Comparison of ENCODE assay signal across 8 mouse cellular contexts in genomic region chr4:9016504-9017040, GRCm38 (mm10).
DNase-seq lines count a peak whose midpoint lies in the region; ATAC-seq and TF ChIP-seq lines count a peak whose summit lies in the region.
"Had no signal": no experiment of that assay in that cellular context is flagged by ENCODE, and none has a peak within 500 bp of the region (broad histone marks: within the 10 kb centered on the region; RNA-seq: fewer than 3 reads in every experiment).

No protein-coding gene starts in this region.

- ATAC-seq in heart, embryonic 13.5 days (ENCODE audit: extremely low read depth, insufficient number of reproducible peaks, low FRiP score, low TSS enrichment) = no peak
- no peak for ATAC-seq in hindbrain, embryonic 16.5 days

- DNase-seq in heart, postnatal 14 days = no peak
- DNase-seq in R1 (ENCODE audit: low read depth, low spot score) = peak; percentile 15
- DNase-seq in cerebellum, adult 2 months = peak; percentile 34 to 41
- no peak for DNase-seq in adrenal gland, postnatal 25 days
- DNase-seq in left cerebral cortex, adult 8-10 months (ENCODE audit: low spot score in 2 of 2) = no peak

- no peak overlapping the region for H3K4me3 ChIP-seq in heart, embryonic 13.5 days
- no peak overlapping the region for H3K4me3 ChIP-seq in cerebellum, adult 2 months (replicated peaks; ENCODE audit: insufficient read depth, low read depth, low read length)
- no peak overlapping the region for H3K4me3 ChIP-seq in hindbrain, embryonic 16.5 days (ENCODE audit: low read length)
- H3K4me3 ChIP-seq: embryonic facial prominence, embryonic 13.5 days had no signal

- no peaks in the 10 kb centered on the region for H3K9me3 ChIP-seq in heart, embryonic 13.5 days
- H3K9me3 ChIP-seq in hindbrain, embryonic 16.5 days (ENCODE audit: control insufficient read depth, low read length) = no peaks in the 10 kb centered on the region
- H3K9me3 ChIP-seq: embryonic facial prominence, embryonic 13.5 days had no signal

- H3K27me3 ChIP-seq in heart, embryonic 13.5 days (replicated peaks) = no peaks in the 10 kb centered on the region
- no peaks in the 10 kb centered on the region for H3K27me3 ChIP-seq in cerebellum, adult 2 months (ENCODE audit: control insufficient read depth, insufficient read depth, low read length)
- no peaks in the 10 kb centered on the region for H3K27me3 ChIP-seq in hindbrain, embryonic 16.5 days (replicated peaks; ENCODE audit: control insufficient read depth, insufficient read depth, low read length)

- no peak for TF ChIP-seq POLR2A in cerebellum, adult 2 months (IDR thresholded peaks at IDR 0.05; ENCODE audit: borderline replicate concordance, insufficient read depth, low read length)

- H3K9ac ChIP-seq in heart, embryonic 13.5 days = no peak overlapping the region; the same call in 1 of the 2 replicates
- 0 out of 2 replicates have a peak overlapping the region, but pooled peaks have one; percentile 15 for H3K9ac ChIP-seq in hindbrain, embryonic 16.5 days (ENCODE audit: low read depth, low read length)
- H3K9ac ChIP-seq: embryonic facial prominence, embryonic 13.5 days had no signal

- intact Hi-C loops in heart, postnatal 14 days (cut with DNase I) = loop anchor here (5.0 kb wide), 1 partner anchor 59 kb away; no protein-coding TSS in a partner anchor

- H3K27ac ChIP-seq in heart, embryonic 13.5 days (replicated peaks) = peak overlapping the region; percentile 87
- peak overlapping the region; percentile 95 for H3K27ac ChIP-seq in cerebellum, adult 2 months (ENCODE audit: insufficient read depth, low read length)
- peak overlapping the region; percentile 59 for H3K27ac ChIP-seq in hindbrain, embryonic 16.5 days (ENCODE audit: low read depth, low read length)
- H3K27ac ChIP-seq: embryonic facial prominence, embryonic 13.5 days had no signal

- peaks cover 28% of the 10 kb centered on the region for H3K4me1 ChIP-seq in heart, embryonic 13.5 days
- H3K4me1 ChIP-seq in cerebellum, adult 2 months (ENCODE audit: control insufficient read depth, insufficient read depth, low read length) = peaks cover 57% of the 10 kb centered on the region
- peaks cover 26% of the 10 kb centered on the region for H3K4me1 ChIP-seq in hindbrain, embryonic 16.5 days (ENCODE audit: control insufficient read depth, insufficient read depth, low read depth, low read length)

- H3K4me2 ChIP-seq in heart, embryonic 13.5 days = no peak overlapping the region
- H3K4me2 ChIP-seq in hindbrain, embryonic 16.5 days (ENCODE audit: low read length) = no peak overlapping the region
- H3K4me2 ChIP-seq: embryonic facial prominence, embryonic 13.5 days had no signal

- WGBS in heart, embryonic 13.5 days = 59% methylated on average over 9 of the region's 9 CpGs
- 38% methylated on average over 9 of the region's 9 CpGs for WGBS in cerebellum, adult 2 months
- WGBS in hindbrain, embryonic 16.5 days = 43% methylated on average over 9 of the region's 9 CpGs

- H3K36me3 ChIP-seq in heart, embryonic 13.5 days = no peaks in the 10 kb centered on the region
- H3K36me3 ChIP-seq in hindbrain, embryonic 16.5 days (ENCODE audit: control insufficient read depth, insufficient read depth, low read length) = no peaks in the 10 kb centered on the region
- H3K36me3 ChIP-seq: embryonic facial prominence, embryonic 13.5 days had no signal

- TF ChIP-seq CTCF in cerebellum, adult 2 months (IDR thresholded peaks at IDR 0.05; ENCODE audit: borderline replicate concordance, insufficient read depth, low read depth, low read length) = no peak

Comparison
In these comparisons a context has a peak if more than half of its experiments do, and no peak if none do; other contexts are left out.
1. DNase-seq: peak in R1 (single experiment) and cerebellum, adult 2 months (2 of 2); none in heart, postnatal 14 days (0 of 2), adrenal gland, postnatal 25 days (single experiment) and left cerebral cortex, adult 8-10 months (0 of 2).
2. Peak in every context shown above with its lines, with median percentiles within 50 percentile points of each other: H3K27ac ChIP-seq.